Mouse (Mus musculus): ENCODE results near the gene Shank1.

- TF ChIP-seq CTCF (IDR thresholded peaks at IDR 0.05; ENCODE audit: control insufficient read depth, insufficient read depth, insufficient replicate concordance, low read depth, low read length) (no peak), POLR2A (IDR thresholded peaks at IDR 0.05; ENCODE audit: control insufficient read depth, low read depth, low read length) (no peak)
Measured at GRCm38 (mm10) chr7:44291418-44291817, 18.6 kb upstream of the Shank1 start.

Data from testis, adult 2 months (tissue).